In the genomic region with DNA sequence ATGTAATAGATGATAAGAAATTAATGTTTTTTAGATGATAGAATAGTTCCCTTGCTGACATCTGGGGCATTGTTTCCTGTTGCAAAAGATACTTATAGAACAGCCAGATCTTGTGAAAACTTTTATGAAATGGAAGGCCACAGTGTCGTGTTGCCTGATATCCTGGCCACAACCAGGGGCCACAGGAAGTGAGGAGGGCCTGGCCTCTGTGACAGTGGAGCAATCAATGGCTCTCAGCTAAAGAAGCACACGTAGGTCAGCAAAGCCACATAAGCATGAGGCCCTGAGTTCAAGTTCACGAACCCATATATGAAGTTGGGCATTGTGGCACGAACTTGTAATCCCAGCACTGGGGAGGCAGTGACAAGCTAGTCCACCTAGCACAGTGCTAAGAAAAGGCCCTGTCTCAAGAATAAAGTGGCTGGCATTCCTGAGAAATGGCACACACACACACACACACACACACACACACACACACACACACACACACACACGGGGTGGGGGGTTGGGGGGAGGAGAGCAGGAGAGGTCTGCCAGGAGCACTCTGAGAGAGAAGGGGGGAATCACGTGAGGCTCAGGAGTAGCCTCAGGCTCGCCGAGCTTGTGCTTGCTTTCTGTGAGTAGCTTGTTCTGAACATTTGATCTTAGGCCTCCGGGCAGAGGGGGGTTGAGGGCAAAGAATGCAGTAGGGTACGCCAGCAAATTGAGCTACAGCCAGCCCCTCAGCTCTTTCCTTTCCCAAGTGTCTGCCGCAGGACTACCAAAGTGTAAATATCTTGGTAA, we compare ENCODE assay signal across 9 mouse cellular contexts. TPM values are rescaled to one million over a fixed set of nuclear protein-coding genes. Genes with fewer than 3 reads are reported as not detected.
DNase-seq lines count a peak whose midpoint lies in the region; ATAC-seq and TF ChIP-seq lines count a peak whose summit lies in the region.
"Had no signal": no experiment of that assay in that cellular context is flagged by ENCODE, and none has a peak within 500 bp of the region (broad histone marks: within the 10 kb centered on the region; RNA-seq: fewer than 3 reads in every experiment).

No protein-coding gene starts in this region.

- no peak for TF ChIP-seq POLR2A in cerebellum, adult 2 months (IDR thresholded peaks at IDR 0.05; ENCODE audit: borderline replicate concordance, insufficient read depth, low read length)

- H3K4me1 ChIP-seq in heart, embryonic 15.5 days (replicated peaks) = no peaks in the 10 kb centered on the region
- H3K4me1 ChIP-seq in hindbrain, embryonic 12.5 days = 0 out of 2 replicates have a peak, but pooled peaks cover 7% of the 10 kb centered on the region
- no peaks in the 10 kb centered on the region for H3K4me1 ChIP-seq in limb, embryonic 11.5 days (ENCODE audit: control insufficient read depth, insufficient read depth, low read length)
- peaks cover 3% of the 10 kb centered on the region; the same call in 1 of the 2 replicates for H3K4me1 ChIP-seq in midbrain, embryonic 15.5 days
- no peaks in the 10 kb centered on the region for H3K4me1 ChIP-seq in cerebellum, adult 2 months (ENCODE audit: control insufficient read depth, insufficient read depth, low read length)

- H3K27me3 ChIP-seq in heart, embryonic 15.5 days = no peaks in the 10 kb centered on the region
- H3K27me3 ChIP-seq in hindbrain, embryonic 12.5 days = peaks cover 3% of the 10 kb centered on the region
- no peaks in the 10 kb centered on the region for H3K27me3 ChIP-seq in limb, embryonic 11.5 days (ENCODE audit: control insufficient read depth, insufficient read depth, low read length)
- no peaks in the 10 kb centered on the region for H3K27me3 ChIP-seq in midbrain, embryonic 15.5 days (replicated peaks)
- H3K27me3 ChIP-seq in cerebellum, adult 2 months (ENCODE audit: control insufficient read depth, insufficient read depth, low read length) = no peaks in the 10 kb centered on the region

- no peaks in the 10 kb centered on the region for H3K9me3 ChIP-seq in heart, embryonic 15.5 days (replicated peaks)
- no peaks in the 10 kb centered on the region for H3K9me3 ChIP-seq in hindbrain, embryonic 12.5 days (replicated peaks)
- no peaks in the 10 kb centered on the region for H3K9me3 ChIP-seq in limb, embryonic 11.5 days (ENCODE audit: control insufficient read depth, low read length)
- no peaks in the 10 kb centered on the region for H3K9me3 ChIP-seq in midbrain, embryonic 15.5 days

- no peak overlapping the region for H3K4me3 ChIP-seq in heart, embryonic 15.5 days
- H3K4me3 ChIP-seq in hindbrain, embryonic 12.5 days = no peak overlapping the region
- no peak overlapping the region for H3K4me3 ChIP-seq in limb, embryonic 11.5 days (ENCODE audit: low read depth, low read length)
- no peak overlapping the region for H3K4me3 ChIP-seq in midbrain, embryonic 15.5 days
- no peak overlapping the region for H3K4me3 ChIP-seq in cerebellum, adult 2 months (replicated peaks; ENCODE audit: insufficient read depth, low read depth, low read length)

- no peak overlapping the region for H3K4me2 ChIP-seq in heart, embryonic 15.5 days
- no peak overlapping the region for H3K4me2 ChIP-seq in hindbrain, embryonic 12.5 days (replicated peaks)
- no peak overlapping the region for H3K4me2 ChIP-seq in limb, embryonic 11.5 days (ENCODE audit: low read depth, severe bottlenecking)
- H3K4me2 ChIP-seq in midbrain, embryonic 15.5 days = no peak overlapping the region

- no peaks in the 10 kb centered on the region for H3K36me3 ChIP-seq in heart, embryonic 15.5 days
- H3K36me3 ChIP-seq in hindbrain, embryonic 12.5 days = no peaks in the 10 kb centered on the region
- H3K36me3 ChIP-seq in limb, embryonic 11.5 days (ENCODE audit: control insufficient read depth, insufficient read depth, low read length) = no peaks in the 10 kb centered on the region
- no peaks in the 10 kb centered on the region for H3K36me3 ChIP-seq in midbrain, embryonic 15.5 days (replicated peaks)

- DNase-seq in heart, adult 11 months = no peak
- DNase-seq in limb, embryonic 11.5 days (ENCODE audit: low spot score) = peak; percentile 41
- DNase-seq in cerebellum, adult 2 months = no peak
- DNase-seq in thymus, adult 18-20 months = no peak
- DNase-seq in cerebellum, adult 8-10 months = no peak

- no peak overlapping the region for H3K9ac ChIP-seq in heart, embryonic 15.5 days
- no peak overlapping the region for H3K9ac ChIP-seq in hindbrain, embryonic 12.5 days
- no peak overlapping the region for H3K9ac ChIP-seq in limb, embryonic 11.5 days (ENCODE audit: low read length)
- H3K9ac ChIP-seq in midbrain, embryonic 15.5 days = no peak overlapping the region

- H3K27ac ChIP-seq in heart, embryonic 15.5 days = no peak overlapping the region
- no peak overlapping the region for H3K27ac ChIP-seq in hindbrain, embryonic 12.5 days
- no peak overlapping the region for H3K27ac ChIP-seq in limb, embryonic 11.5 days (replicated peaks; ENCODE audit: low read depth, low read length)
- H3K27ac ChIP-seq in midbrain, embryonic 15.5 days = no peak overlapping the region
- no peak overlapping the region for H3K27ac ChIP-seq in cerebellum, adult 2 months (ENCODE audit: insufficient read depth, low read length)
- H3K27ac ChIP-seq: macrophage had no signal

- ATAC-seq in heart, embryonic 15.5 days (replicated peaks; ENCODE audit: insufficient number of reproducible peaks, insufficient read depth, low FRiP score, low read depth) = 0 out of 2 replicates have a peak, but pooled peaks have one; percentile 27
- peak; percentile 32; the same call in 1 of the 2 replicates for ATAC-seq in hindbrain, embryonic 12.5 days (ENCODE audit: low FRiP score)
- ATAC-seq in limb, embryonic 11.5 days (ENCODE audit: insufficient number of reproducible peaks, low FRiP score, low TSS enrichment, low read depth) = peak; percentile 47; the same call in 1 of the 2 replicates
- ATAC-seq in midbrain, embryonic 15.5 days (replicated peaks) = peak; percentile 86

- no peak for TF ChIP-seq CTCF in cerebellum, adult 2 months (IDR thresholded peaks at IDR 0.05; ENCODE audit: borderline replicate concordance, insufficient read depth, low read depth, low read length)

- WGBS in heart, embryonic 15.5 days = 45% methylated on average over 11 of the region's 11 CpGs
- WGBS in hindbrain, embryonic 12.5 days = 48% methylated on average over 10 of the region's 11 CpGs
- WGBS in limb, embryonic 11.5 days = 52% methylated on average over 11 of the region's 11 CpGs
- WGBS in midbrain, embryonic 15.5 days = 39% methylated on average over 11 of the region's 11 CpGs
- WGBS in cerebellum, adult 2 months = 46% methylated on average over 11 of the region's 11 CpGs

RNA-seq across cellular contexts. Expression of gene Abca13, which starts 0.8 kb away (rescaled TPM):
- polyA plus RNA-seq in heart, embryonic 15.5 days (2015; fragmentation: Nextera tagmentation; extraction: Ambion mirVana) = 0.01 and 0.03 TPM in 2 replicates
- polyA plus RNA-seq in hindbrain, embryonic 12.5 days (2016; fragmentation: Nextera tagmentation; extraction: Ambion mirVana) = 0.04 TPM in 1 of 2 replicates, not detected in the other
- not detected in 2 replicates for polyA plus RNA-seq in limb, embryonic 11.5 days (2014; fragmentation: Nextera tagmentation; extraction: Ambion mirVana)
- polyA plus RNA-seq in midbrain, embryonic 15.5 days (2015; fragmentation: Nextera tagmentation; extraction: Ambion mirVana) = 0.03 and 0.05 TPM in 2 replicates
- polyA plus RNA-seq in cerebellum, adult 2 months (2012; rRNA removed) = 0.03 TPM in 2 replicates

Comparison
In these comparisons a context has a peak if more than half of its experiments do, and no peak if none do; other contexts are left out.
1. ATAC-seq: peak in every context shown above with its lines; median percentile 86 in midbrain, embryonic 15.5 days; 47 in limb, embryonic 11.5 days; 32 in hindbrain, embryonic 12.5 days; 27 in heart, embryonic 15.5 days.